25 mouse cellular contexts compared by ENCODE assay signal in genomic region chr13:93685226-93685625, GRCm38 (mm10). TPM values are rescaled to one million over a fixed set of nuclear protein-coding genes. Genes with fewer than 3 reads are reported as not detected.
A peak's percentile ranks its signal among the peaks of the same experiment; 100 is the strongest.
DNase-seq lines count a peak whose midpoint lies in the region; TF ChIP-seq lines count a peak whose summit lies in the region.
"Had no signal": no experiment of that assay in that cellular context is flagged by ENCODE, and none has a peak within 500 bp of the region (broad histone marks: within the 10 kb centered on the region; RNA-seq: fewer than 3 reads in every experiment).

No protein-coding gene starts in this region.

- H3K4me1 ChIP-seq in embryonic facial prominence, embryonic 10.5 days, result peaks cover 8% of the 10 kb centered on the region

- peak; percentile 63 for DNase-seq in heart, adult 11 months
- DNase-seq in heart, postnatal 14 days, result no peak
- peak; percentile 19 for DNase-seq in Muller cell, postnatal 12 days (ENCODE audit: inconsistent ontology term)
- DNase-seq in retina, embryonic 14.5 days (ENCODE audit: low spot score), result peak; percentile 53
- peak; percentile 34 for DNase-seq in retina, postnatal 1 day
- DNase-seq in embryonic facial prominence, embryonic 10.5 days (ENCODE audit: low spot score), result no peak
- DNase-seq in gastrocnemius, adult 2 months, result no peak
- no peak for DNase-seq in adrenal gland, adult 2 months
- DNase-seq: adrenal gland, adult 8-10 months; adrenal gland, postnatal 10 days; adrenal gland, postnatal 14 days; adrenal gland, postnatal 25 days; adrenal gland, postnatal 36 days; B cell, adult 2 months; cerebellum, adult 11 months; cerebellum, adult 11-12 months; cerebellum, adult 18-20 months; cerebellum, adult 2 months had no signal

- no peaks in the 10 kb centered on the region for H3K27me3 ChIP-seq in embryonic facial prominence, embryonic 10.5 days (replicated peaks; ENCODE audit: low read depth, poor library complexity, severe bottlenecking)
- H3K27me3 ChIP-seq: CH12.LX had no signal

- TF ChIP-seq CTCF in gastrocnemius, adult 2 months (IDR thresholded peaks at IDR 0.05), result no peak

- intact Hi-C loops in heart, postnatal 14 days (cut with DNase I), result no loop called here
- intact Hi-C loops in gastrocnemius, adult 2 months (cut with DNase I), result no loop called here

- H3K27ac ChIP-seq in embryonic facial prominence, embryonic 10.5 days (replicated peaks), result no peak overlapping the region
- H3K27ac ChIP-seq in gastrocnemius, adult 2 months, result no peak overlapping the region

- no peak overlapping the region for H3K4me3 ChIP-seq in embryonic facial prominence, embryonic 10.5 days
- no peak overlapping the region for H3K4me3 ChIP-seq in gastrocnemius, adult 2 months

- H3K9me3 ChIP-seq in embryonic facial prominence, embryonic 10.5 days, result no peaks in the 10 kb centered on the region
- H3K9me3 ChIP-seq: G1E had no signal

- no peaks in the 10 kb centered on the region for H3K36me3 ChIP-seq in embryonic facial prominence, embryonic 10.5 days (replicated peaks)
- H3K36me3 ChIP-seq: G1E had no signal

- 80% methylated on average over 4 of the region's 4 CpGs for WGBS in embryonic facial prominence, embryonic 10.5 days

RNA-seq across cellular contexts. Expression of gene Dmgdh, which starts 11.0 kb away (rescaled TPM):
- total RNA-seq in heart, postnatal 14 days (2021), result not detected
- polyA plus RNA-seq in embryonic facial prominence, embryonic 10.5 days (2016; fragmentation: Nextera tagmentation; extraction: Ambion mirVana), result 0.05 and 0.06 TPM in 2 replicates
- not detected for total RNA-seq in gastrocnemius, adult 2 months (2021)
- total RNA-seq in adrenal gland, adult 2 months (2021), result under 1 TPM in 1 of 2 experiments, not detected in 1; 0.89 TPM
- 0.17 TPM in 1 of 2 replicates, not detected in the other for polyA plus RNA-seq in adrenal gland, adult 2 months (2012; rRNA removed)
- total RNA-seq: adrenal gland, postnatal 25 days; MEL had no signal
- polyA plus RNA-seq: activated CD4-positive, CD25-positive, alpha-beta regulatory T cell, adult 4 months; C2C12; CD4-positive, CD25-positive, alpha-beta regulatory T cell, adult 4 months; G1E; Patski had no signal

RNA-seq across cellular contexts. Expression of gene Bhmt2, which starts 11.1 kb away (rescaled TPM):
- total RNA-seq in heart, postnatal 14 days (2021), result not detected
- 0.06 and 0.11 TPM in 2 replicates for polyA plus RNA-seq in embryonic facial prominence, embryonic 10.5 days (2016; fragmentation: Nextera tagmentation; extraction: Ambion mirVana)
- total RNA-seq in gastrocnemius, adult 2 months (2021), result not detected
- under 1 TPM; 0.17 to 0.66 TPM for total RNA-seq in adrenal gland, adult 2 months (2021)
- polyA plus RNA-seq in adrenal gland, adult 2 months (2012; rRNA removed), result 0.08 TPM in 1 of 2 replicates, not detected in the other
- total RNA-seq: adrenal gland, postnatal 25 days; CH12.LX; G1E; MEL had no signal
- polyA plus RNA-seq: C2C12, G1E had no signal

RNA-seq across cellular contexts. Expression of gene Bhmt, which starts 47.5 kb away (rescaled TPM):
- not detected for total RNA-seq in heart, postnatal 14 days (2021)
- polyA plus RNA-seq in embryonic facial prominence, embryonic 10.5 days (2016; fragmentation: Nextera tagmentation; extraction: Ambion mirVana), result 0.21 TPM in 1 of 2 replicates, not detected in the other
- total RNA-seq in gastrocnemius, adult 2 months (2021), result not detected
- 10 to 100 TPM in 1 of 2 experiments, under 1 TPM in 1; 0.97 to 11.8 TPM for total RNA-seq in adrenal gland, adult 2 months (2021)
- 0.80 and 0.92 TPM in 2 replicates for polyA plus RNA-seq in adrenal gland, adult 2 months (2012; rRNA removed)
- total RNA-seq: CH12.LX, MEL had no signal
- polyA plus RNA-seq: C2C12; CD4-positive, CD25-positive, alpha-beta regulatory T cell, adult 4 months; cerebellum, adult 2 months; G1E; Patski had no signal

Comparison
In these comparisons a context has a peak if more than half of its experiments do, and no peak if none do; other contexts are left out.
1. DNase-seq: peak in heart, adult 11 months (single experiment), Muller cell, postnatal 12 days (single experiment), retina, embryonic 14.5 days (single experiment) and retina, postnatal 1 day (single experiment); none in heart, postnatal 14 days (0 of 2), embryonic facial prominence, embryonic 10.5 days (single experiment), gastrocnemius, adult 2 months (single experiment) and adrenal gland, adult 2 months (single experiment).